Mouse (Mus musculus) cerebellum, adult 11 months (tissue): ENCODE results near the gene Clmn.

Source experiments
- DNase-seq: peaks from one replicate; pipeline ENCODE4 v3.0.0; 2022

Clmn gene

DNA sequence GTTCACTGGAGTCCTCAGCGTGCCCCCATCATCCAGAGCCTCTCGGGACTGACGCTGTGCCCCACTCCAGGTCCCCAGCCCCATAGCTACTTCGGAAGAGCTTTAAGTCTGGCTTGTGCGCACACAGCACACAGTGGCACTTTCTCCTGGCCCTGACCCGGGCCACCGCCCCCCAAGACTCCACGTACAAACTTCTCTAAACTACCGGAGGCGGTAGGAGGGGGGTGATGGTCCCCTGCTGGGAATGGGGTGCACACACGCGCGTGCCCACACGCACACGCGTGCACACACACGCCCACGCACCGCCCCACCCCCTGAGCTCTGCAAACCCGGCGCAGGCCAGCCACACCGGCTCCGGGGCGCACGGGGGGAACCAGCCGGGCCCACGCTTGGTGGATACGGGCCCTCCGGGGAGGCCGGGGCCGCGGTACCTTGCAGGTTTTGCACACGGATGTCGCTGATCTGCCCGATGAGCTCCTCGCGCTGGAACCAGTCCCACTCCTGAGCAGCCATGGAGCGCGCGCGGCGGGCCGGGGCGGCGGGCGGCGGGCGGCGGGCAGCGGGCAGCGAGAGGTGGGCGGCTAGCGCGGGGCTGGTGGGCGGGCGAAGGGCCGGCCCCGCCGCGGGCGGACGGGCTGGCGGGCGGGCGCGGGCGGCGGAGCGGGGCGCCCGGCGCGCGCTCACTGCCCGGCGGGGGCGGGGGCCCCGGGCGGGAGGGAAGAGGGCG lies at the start of gene Clmn:
Gene Clmn (minus strand): TSS at position 638 of the 727 bp plus-strand sequence.
- no peak for DNase-seq

DNA sequence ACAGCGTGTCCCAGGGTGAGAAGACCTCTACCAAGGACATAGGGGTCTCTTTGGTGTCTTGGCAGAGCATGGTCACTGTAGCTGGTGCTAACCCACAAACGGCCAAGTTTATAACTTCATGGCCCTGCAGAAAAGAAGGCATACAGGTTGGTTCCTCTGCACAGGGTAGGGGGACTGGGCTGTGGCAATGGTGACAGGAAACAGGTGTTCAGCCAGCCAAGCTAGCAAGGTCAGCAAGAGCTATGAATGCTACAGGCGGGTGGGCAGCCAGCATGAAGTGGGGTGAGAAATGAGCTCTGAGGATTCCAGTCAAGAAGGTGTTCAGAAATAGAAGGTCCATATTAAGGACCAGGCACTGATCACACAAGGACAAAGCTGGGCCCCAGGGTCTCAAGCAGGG lies 48.1 kb upstream of the Clmn start:
- no peak for DNase-seq

DNA sequence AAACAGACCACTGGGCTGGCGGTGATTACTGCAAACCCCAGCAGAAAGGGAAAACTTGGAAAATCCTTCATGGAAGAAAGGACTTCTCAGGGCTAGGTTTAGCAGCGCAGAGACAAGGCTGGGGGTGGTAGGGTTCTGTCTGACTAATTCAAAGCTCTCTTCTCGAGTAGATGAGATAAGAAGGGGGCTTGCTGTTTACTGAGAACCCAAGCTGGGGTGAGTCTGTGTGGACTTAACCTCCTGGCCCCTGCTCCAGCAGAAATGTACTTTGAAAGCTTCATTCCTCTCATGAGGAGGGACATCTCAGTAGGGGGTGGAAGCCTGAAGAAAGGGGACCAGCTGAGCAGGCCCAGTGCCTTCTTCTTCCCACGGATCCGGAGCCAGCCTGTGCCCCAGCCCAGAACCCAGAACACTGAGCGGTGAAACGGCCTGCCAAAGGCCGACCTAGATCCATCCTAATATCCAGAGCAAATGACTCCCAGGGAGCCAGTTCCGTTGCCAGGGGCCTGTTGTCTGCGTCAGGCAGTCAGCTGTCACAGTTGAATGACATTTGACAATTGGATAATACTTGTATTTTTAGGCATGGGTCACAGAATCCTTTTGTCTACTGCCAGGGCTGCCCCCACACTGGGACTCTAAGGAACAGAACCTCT lies 47.5 kb upstream of the Clmn start:
- no peak for DNase-seq

DNA sequence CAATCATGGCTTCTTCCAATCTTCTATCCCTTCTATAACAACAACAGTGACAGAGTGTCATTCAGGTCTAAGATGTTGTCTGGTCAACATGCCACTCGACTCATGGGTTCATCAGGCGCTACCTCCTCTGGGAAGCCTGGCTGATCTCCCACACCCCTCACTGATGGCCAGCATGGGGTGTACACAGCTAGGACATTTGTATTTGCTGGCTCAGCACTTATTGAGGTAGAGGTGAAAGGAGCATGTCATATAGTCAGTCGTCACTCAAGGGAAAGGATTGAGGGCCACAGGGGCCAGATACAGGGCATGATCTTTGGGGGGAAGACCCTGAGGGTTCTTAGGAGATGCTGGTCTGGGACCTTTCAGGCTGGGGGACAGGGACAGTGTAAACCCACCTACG lies 44.9 kb upstream of the Clmn start:
- DNase-seq: no peak

DNA sequence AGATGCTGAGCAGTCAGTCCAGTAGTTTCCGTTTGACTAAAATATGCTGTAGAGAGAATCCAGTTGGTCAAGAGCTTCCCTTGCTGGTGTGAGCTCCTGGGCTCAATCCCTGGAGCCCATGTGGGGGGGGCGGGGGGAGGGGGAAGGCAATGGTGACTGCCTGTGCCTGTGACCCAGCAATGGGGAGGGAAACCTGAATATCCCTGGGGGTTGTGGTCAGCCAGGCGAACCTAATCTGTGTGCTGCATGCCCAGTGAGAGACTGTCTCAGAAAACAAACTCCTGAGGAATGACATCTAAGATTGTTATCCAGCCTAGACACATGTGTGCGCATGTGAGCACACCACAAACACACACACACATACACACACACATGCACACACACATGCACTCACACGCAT lies 44.1 kb upstream of the Clmn start:
- no peak for DNase-seq

DNA sequence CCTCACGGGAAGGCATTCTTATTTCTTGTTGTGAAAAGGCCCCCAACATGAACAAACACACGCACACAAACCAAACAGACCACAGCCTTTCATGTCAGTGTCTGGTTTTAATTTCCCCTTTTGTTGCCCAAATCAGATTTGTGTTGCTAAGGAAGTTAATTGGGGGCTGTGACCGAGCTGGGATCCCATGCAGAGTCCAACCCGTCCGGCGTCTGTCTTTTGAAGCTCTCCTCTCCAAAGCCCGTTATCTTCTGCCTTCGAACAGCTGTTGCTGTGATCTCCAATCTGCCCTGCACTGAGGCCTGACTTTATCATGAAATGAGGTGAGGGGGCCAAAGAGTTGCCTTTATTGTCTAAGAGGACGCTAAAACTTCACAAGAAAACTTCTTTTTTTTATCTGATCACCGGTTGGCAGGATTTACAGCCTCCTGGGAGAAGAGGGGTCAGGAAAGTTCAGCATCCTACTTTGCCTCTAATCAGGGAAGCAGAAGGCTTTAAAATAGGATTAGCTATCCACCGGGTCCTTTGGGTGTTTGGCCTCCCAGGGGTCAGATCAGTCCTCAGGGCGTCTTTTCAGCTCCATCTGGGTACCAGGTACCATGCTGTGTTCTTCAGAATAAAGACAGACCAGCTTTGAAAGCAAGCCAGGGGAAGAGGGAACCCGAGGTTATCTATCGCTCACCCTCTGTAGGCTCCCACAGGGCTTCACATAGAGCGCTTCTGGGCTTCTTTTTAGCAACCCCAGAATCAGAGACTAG lies 43.3 kb upstream of the Clmn start:
- DNase-seq: no peak

DNA sequence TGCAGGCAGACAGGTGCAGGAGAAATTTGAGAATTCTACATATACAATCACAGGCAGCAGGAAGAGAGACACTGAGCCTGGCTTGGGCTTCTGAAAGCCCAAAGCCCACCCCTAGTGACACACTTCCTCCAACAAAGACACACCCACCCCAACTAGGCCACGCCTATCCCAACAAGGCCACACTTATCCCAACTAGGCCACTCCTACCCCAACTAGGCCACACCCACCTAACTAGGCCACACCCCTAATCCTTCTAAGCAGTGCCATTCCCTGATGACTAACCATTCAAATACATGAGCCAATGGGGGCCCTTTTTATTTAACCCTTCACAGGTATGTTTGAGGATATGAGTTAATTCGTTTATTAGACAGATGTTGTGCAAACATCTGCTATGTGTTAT lies 42.3 kb upstream of the Clmn start:
- DNase-seq: no peak

DNA sequence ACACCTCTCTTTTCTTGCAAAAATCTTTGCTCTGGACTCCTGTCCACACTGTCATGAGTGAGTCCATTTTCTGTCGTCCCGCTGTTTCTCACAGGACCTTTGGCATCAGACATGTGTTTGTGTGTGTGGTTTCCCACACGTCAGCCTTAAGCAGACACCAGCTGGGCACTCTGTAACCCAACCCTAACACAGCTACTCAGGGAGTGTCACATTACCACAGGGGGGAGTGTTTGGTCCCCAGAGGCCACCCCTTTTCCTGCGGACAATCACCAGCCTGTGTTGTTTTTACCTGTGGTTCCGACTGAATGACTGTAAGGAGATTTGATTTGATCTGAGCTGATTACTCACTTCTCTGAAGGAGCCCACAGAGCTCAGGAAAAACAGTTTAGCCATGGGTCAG lies 39.3 kb upstream of the Clmn start:
- no peak for DNase-seq

DNA sequence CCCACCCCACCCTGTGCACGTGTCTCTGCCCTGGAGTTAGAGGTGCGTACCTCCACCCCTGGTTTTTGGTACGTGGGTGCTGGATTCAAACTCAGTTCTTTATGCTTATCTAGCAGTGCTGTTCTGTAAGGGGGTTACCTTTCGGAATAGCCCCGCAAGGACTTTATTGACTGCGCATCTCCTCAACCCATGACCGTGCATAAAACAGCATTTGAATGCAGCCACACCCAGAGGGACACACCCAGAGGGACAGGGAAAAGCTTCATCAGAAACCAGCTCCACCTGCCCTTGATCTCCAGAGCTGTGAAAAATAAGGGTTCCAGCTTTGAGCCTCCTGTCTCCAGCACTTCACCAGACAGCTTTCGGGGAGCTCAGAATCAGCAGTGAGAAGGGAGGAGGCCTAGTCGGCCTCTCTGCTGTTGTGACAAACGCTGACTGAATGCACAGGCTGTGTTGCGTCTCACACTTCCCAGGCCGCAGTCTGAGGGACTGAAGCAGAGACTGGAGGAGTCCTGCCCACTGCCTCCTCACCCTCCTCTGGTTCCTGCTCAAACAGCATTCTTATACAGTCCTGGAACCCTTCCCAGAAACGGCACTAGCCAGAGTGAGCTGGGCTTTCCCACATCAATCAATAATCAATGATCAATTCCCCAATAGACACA lies 37.6 kb upstream of the Clmn start:
- no peak for DNase-seq

DNA sequence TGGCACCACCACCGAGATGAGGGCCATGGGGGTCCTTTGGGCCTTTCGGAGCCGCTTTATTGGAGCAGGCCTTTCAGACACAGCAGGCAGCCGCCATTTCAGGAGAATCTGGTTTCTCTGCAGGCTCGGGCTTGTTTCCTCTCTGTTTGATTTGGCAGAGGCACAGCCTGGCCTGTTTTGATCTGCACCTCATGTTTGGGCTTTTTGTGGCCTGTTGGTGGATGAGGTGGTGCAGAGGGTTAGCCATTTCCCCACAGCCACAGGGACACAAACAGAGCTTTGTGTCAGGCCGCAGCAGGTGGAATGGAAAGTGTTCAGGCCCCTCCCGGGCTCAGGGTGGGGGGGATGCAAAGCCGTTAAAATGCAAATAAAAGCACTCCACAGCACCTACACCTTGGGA lies 36.4 kb upstream of the Clmn start:
- no peak for DNase-seq

DNA sequence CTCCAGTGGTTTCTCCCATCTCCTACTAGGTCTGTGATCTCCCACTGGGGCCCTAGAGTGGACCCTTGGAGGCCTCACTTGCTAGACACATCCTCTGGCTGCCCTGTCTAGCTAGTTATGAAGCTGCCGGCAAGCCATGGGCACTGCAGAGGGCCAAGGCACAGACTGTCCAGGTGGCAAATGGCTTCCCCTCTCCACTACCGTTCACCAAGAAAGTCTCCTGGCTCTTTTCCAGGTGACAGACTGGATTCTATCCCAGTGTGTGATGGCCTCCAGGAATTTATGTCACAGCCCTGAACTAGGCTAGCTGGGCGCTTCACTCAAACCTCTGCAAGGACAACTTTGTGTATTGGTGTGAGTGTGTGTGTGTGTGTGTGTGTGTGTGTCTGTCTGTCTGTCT lies 35.0 kb upstream of the Clmn start:
- DNase-seq: peak; percentile 17

DNA sequence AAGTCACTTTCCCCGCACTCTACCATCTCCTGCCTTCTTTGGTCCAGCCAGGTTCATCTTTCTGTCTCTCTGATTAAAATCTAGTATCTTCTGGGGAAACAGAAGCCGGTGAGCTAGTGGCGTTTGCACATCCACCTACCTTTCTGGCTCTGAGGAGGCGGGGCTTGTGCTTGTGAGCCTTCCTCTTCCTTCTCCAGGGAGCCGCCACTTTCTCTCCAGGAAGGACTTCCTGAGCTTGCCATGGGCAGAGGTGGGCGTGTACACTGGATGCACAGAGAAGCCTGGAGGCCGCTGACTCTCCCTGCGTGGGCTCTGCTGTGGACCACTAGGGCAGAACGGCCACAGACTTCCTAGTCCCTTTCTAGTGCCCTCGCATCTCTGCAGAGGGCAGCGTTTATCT lies 34.3 kb upstream of the Clmn start:
- no peak for DNase-seq

DNA sequence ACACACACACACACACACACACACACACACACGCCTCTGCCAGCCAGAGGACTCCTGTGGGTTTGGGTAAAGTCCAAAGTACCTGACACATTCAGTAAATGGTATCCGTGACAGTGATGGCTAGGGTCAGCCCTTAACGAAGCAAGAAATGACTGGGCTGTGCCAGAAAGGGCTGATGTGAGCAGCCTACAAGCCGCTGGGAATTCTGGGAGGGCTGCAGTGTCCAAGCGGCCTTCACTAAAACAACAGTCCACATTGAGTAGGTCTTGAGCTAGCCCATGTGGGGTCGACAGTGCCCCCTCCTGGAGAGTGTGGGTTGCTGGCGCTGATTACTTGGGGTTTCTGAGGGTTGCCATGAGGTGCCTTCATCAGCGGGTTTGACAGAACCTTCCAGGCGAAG lies 33.8 kb upstream of the Clmn start:
- DNase-seq: no peak

DNA sequence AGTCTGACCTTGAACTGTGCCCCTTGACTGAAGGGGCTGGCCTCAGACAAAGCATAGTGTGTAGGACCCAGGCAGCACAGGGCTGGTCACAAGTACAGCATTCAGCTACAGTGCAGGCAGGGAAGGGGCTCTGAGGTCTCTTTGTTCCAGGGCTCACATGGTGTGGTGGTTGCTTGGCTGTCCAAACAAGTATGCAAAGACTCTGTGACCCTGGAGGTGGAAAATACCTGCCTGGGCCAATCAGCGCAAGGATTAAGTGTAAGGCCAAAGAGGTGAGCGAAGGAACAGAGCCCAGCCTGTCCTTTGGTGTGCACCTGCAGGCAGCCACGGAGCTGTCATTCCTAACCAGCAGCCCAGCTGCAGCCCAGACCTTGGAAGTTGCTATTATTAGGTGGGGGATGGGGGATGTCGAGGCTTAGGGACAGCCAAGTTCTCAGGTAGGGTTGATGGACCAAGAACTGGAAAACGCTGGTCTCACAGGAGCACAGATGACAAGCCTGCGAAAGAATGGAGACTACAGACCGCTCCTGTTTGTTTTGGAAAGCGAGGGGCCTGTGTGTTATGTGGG lies 32.3 kb upstream of the Clmn start:
- DNase-seq: no peak

DNA sequence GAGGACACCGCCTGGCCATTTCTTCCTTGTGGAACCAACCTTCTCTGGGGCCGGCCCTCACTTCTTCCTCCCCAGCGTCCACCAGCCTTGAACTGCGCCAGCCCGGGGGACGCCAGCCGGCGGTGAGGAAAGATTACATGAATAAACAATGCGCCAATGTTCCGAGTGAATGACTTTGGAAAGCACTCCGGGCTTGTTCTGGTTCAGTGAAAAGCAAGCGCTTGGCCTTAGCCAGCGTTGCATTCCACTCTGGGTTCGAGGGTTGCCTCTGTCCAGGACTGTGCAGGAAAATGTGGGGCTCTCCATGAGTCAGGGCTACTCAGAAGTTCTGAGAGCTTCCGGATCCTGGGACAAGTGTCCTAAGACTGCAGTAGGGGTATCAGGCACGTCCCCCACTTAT lies 31.8 kb upstream of the Clmn start:
- DNase-seq: no peak

DNA sequence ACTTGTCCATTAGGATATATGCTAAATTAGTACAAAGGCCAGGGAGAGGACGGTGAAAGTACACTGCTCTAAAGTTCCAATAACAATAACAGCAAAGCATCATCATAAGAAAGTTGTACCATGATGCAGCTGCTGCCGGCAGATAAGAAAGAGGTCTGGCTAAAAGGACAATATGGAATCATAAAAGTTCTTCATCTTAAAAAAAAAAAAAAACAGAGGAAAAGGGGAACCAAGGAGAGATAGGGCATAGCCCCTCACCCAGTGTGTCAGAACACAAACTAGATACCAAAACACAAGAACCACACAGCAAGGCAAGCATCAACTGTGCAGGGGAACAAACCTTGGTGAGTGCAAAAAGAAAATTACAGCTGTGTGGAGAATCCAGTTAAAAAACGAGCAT lies 27.4 kb upstream of the Clmn start:
- DNase-seq: no peak

DNA sequence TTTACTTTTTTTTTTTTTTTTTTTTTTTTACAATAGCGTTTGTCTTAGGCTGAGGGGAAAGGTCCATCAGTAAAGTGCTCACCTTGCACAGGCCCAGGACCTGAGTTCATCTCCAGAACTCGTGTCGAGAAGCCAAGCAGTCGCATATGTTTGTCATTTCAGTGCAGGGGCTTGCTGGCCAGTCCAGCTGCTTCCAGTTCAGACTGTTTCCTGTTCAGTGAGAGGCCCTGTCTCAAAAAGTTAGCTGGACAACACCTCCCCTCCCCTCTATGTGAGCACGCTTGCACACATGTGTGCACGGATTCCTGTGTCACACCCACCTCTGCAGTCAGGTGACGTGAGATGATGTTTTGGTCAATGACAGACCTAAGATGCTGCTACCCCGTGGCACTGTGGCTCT lies 25.2 kb upstream of the Clmn start:
- DNase-seq: no peak

DNA sequence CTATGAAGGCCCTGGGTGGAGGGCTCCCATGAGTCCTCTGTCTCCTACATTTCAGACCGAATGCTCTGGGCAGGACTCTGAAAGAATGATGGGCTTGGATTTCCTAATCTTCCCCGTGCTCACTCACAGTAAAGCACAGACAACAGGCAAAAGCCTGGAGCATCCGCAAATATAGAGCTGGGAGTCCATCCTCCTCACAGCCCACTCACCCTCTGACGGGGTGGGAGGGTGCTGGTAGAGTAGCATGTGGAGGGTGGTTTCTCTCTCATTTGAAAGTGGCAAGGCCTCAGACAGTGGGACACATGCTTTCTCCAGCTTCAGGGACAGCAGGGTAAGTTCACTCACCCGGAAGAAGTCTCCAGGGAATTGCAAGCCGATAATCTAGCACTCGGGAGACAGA lies 21.2 kb upstream of the Clmn start:
- DNase-seq: no peak

DNA sequence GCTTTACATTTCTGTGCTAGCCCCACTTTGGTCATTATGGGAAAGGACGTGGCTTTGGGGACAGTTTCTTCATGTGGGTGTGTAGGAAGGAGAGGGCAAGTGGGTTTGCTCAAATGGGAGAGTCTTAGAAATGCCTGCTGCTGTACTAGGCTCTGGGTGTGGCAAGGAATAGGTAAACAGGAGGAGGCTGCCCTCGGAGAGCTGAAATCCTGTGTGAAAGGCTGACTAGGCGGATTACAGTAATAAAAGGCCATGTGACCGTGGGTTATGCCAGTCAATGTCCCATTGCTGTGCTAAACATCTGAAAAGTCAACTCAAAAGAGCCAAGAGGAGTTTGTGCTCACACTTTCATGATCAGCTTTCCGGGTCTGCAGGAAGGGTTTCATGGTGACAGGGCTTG lies 17.7 kb upstream of the Clmn start:
- no peak for DNase-seq

DNA sequence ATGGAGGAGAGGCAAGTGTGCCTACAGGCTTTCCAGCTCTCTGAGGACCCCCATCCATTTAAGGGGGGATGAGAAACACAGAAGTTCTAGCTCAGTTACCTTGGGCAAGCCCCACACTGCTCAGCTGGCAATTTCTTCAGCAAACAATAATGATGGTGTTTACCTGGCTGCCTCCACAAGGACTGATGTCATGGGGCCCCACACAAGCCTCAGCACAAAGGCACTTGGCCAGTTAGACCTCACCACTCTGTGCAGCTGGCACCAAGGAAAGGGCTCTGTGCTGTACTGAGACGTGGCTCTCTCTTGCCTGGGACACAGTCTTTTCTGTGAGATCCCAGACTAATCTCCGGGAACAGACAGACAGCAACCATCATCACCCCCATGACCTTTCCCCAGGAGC lies 17.2 kb upstream of the Clmn start:
- no peak for DNase-seq

DNA sequence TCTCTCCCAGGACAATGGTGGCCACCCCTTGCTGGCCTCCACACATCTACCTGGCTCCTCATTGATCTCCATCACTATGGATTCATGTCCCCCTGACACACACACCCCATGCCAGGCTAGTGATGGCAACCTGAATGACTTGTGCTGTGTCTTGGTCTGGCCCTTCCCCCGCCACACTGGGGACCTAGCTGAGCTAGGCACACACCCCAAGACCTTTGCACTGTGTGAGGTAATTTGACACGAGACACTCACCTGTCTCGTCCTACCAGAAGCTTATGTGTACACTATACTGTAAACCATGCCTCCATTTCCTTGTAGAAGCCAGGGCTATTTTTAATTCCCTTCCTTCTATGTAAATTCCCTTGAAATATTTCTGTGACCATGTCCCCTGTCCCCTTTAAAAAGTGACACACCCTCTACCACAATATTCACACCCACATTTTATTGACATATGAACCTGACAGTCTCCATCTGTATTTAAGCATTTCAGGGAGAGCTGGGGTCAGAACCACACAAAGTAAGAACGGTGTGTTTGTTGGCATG lies 16.7 kb upstream of the Clmn start:
- DNase-seq: no peak

DNA sequence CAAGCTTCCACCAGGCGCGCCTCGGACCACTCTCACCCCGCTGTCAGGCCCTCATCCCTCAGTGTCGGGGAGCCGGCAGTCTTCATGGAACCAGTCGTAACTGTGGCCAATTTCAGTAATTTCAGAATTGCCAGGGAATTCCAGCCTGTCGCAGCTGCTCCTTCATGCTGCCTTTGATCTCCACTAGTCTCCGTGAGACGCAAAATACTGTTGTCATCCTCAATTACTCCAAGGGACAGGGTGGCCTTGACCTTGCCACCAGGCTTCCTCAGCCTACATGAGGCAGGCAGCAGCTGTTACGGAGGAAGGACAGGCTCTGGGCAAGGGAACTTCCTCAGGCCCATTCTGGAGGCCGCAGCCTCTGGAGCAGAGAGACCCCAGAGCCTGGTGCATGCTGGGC lies 15.5 kb upstream of the Clmn start:
- DNase-seq: no peak

DNA sequence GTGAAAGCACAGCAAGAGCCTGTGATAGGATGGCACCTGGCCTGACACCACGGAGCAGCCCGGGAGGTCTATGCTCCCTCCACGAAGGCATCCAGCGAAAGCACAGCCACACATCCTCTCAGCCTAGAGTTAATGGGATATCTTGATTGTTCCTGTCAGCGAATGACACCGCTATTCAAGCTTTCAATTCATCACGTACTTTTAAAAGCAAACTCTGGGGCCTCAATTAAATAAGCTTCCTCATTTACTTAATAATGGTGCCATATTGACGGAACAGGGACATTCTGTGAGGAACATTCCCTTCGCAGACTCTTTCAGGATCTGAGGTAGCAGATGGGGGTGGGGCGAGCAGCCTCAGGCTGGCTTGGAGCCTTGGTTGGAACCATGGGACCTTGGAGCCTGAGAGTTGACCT lies 14.7 kb upstream of the Clmn start:
- no peak for DNase-seq
